15 mouse cellular contexts compared by ENCODE assay signal in genomic region chr1:153802691-153803090, GRCm38 (mm10). TPM values are rescaled to one million over a fixed set of nuclear protein-coding genes. Genes with fewer than 3 reads are reported as not detected.
DNase-seq lines count a peak whose midpoint lies in the region; ATAC-seq and TF ChIP-seq lines count a peak whose summit lies in the region.
"Had no signal": no experiment of that assay in that cellular context is flagged by ENCODE, and none has a peak within 500 bp of the region (broad histone marks: within the 10 kb centered on the region; RNA-seq: fewer than 3 reads in every experiment).

No protein-coding gene starts in this region.

- intact Hi-C loops in left cerebral cortex, postnatal 14 days (cut with DNase I) = no loop called here
- intact Hi-C loops in left cerebral cortex, postnatal 10 days (cut with DNase I) = no loop called here

- no peak overlapping the region for H3K27ac ChIP-seq in heart, embryonic 11.5 days (ENCODE audit: low read depth, low read length)
- H3K27ac ChIP-seq: layer of hippocampus, adult 2 months; liver, embryonic 14.5 days; midbrain, embryonic 10.5 days had no signal

- no peak overlapping the region for H3ac ChIP-seq in myocyte (ENCODE audit: control insufficient read depth, insufficient read length)

- no peak for TF ChIP-seq POLR2A in myocyte (IDR thresholded peaks at IDR 0.05; ENCODE audit: insufficient read length, low read depth)

- no peaks in the 10 kb centered on the region for H3K4me1 ChIP-seq in heart, embryonic 11.5 days (ENCODE audit: control insufficient read depth, insufficient read depth, low read length)

- H3K27me3 ChIP-seq in heart, embryonic 11.5 days (ENCODE audit: control insufficient read depth, insufficient read depth, low read length) = no peaks in the 10 kb centered on the region
- H3K27me3 ChIP-seq in myocyte (ENCODE audit: control insufficient read depth, insufficient read depth, insufficient read length) = peaks cover 4% of the 10 kb centered on the region

- H3K9me3 ChIP-seq in heart, embryonic 11.5 days (replicated peaks; ENCODE audit: control insufficient read depth, low read length) = no peaks in the 10 kb centered on the region
- H3K9me3 ChIP-seq: G1E; midbrain, embryonic 10.5 days had no signal

- no peaks in the 10 kb centered on the region for H3K36me3 ChIP-seq in heart, embryonic 11.5 days (ENCODE audit: control insufficient read depth, insufficient read depth, low read length)
- H3K36me3 ChIP-seq in myocyte (ENCODE audit: control insufficient read depth, insufficient read depth) = no peaks in the 10 kb centered on the region
- H3K36me3 ChIP-seq: G1E; midbrain, embryonic 10.5 days had no signal

- no peaks in the 10 kb centered on the region for H3K79me2 ChIP-seq in myocyte (ENCODE audit: control insufficient read depth, insufficient read depth)

- H3K4me2 ChIP-seq in heart, embryonic 11.5 days = no peak overlapping the region
- peak overlapping the region; percentile 24 for H3K4me2 ChIP-seq in myocyte (ENCODE audit: low read depth)

- no peak for ATAC-seq in heart, embryonic 11.5 days (replicated peaks; ENCODE audit: insufficient number of reproducible peaks, low FRiP score, low TSS enrichment)

- 82% methylated on average over 7 of the region's 7 CpGs for WGBS in heart, embryonic 11.5 days (ENCODE audit: insufficient replicate concordance)

- H3K4me3 ChIP-seq in heart, embryonic 11.5 days (ENCODE audit: low read depth, low read length) = no peak overlapping the region
- H3K4me3 ChIP-seq in myocyte = no peak overlapping the region
- H3K4me3 ChIP-seq: layer of hippocampus, adult 2 months; midbrain, embryonic 10.5 days had no signal

- H3K9ac ChIP-seq in heart, embryonic 11.5 days (ENCODE audit: low read depth, low read length) = no peak overlapping the region
- H3K9ac ChIP-seq: liver, embryonic 14.5 days had no signal

- peak; percentile 81 for DNase-seq in heart, adult 11 months
- peak; percentile 4 to 8 for DNase-seq in kidney, postnatal 36 days
- DNase-seq in kidney, adult 11 months = no peak
- DNase-seq in fibroblast of lung, adult 2 months (ENCODE audit: low read depth) = peak; percentile 37
- no peak for DNase-seq in left cerebral cortex, postnatal 14 days (ENCODE audit: low spot score in 2 of 2)
- DNase-seq in left cerebral cortex, postnatal 10 days (ENCODE audit: extremely low spot score in 1 of 2, low spot score in 2 of 2) = no peak
- DNase-seq: cerebellum, adult 9-10 months had no signal

TF ChIP-seq in myocyte, 11 proteins besides CTCF, POLR2A, EP300 and RAD21:
- no peak for TF ChIP-seq TCF12 (IDR thresholded peaks at IDR 0.05; ENCODE audit: insufficient read depth, poor library complexity, severe bottlenecking)
- no peak for TF ChIP-seq USF1 (IDR thresholded peaks at IDR 0.05; ENCODE audit: low read depth)
- no peak for TF ChIP-seq POLR2AphosphoS2 (IDR thresholded peaks at IDR 0.05; ENCODE audit: insufficient read length, low read depth)
- no peak for TF ChIP-seq E2F4 (IDR thresholded peaks at IDR 0.05; ENCODE audit: insufficient read depth)
- TF ChIP-seq MYOD1 (IDR thresholded peaks at IDR 0.05; ENCODE audit: control insufficient read depth in 1 of 3, insufficient read length in 2 of 3, low read depth in 2 of 3) = no peak
- TF ChIP-seq MAX (IDR thresholded peaks at IDR 0.05; ENCODE audit: low read depth) = no peak
- TF ChIP-seq SRF (IDR thresholded peaks at IDR 0.05; ENCODE audit: control insufficient read depth, insufficient read length, low read depth) = no peak
- no peak for TF ChIP-seq MYOG (IDR thresholded peaks at IDR 0.05; ENCODE audit: control insufficient read depth in 1 of 3, insufficient read depth in 1 of 3, insufficient read length in 2 of 3, low read depth in 2 of 3)
- no peak for TF ChIP-seq REST (IDR thresholded peaks at IDR 0.05; ENCODE audit: insufficient read depth, insufficient read length)

RNA-seq across cellular contexts. Expression of gene Rgsl1, which starts 41.3 kb away (rescaled TPM):
- not detected in 2 replicates for polyA plus RNA-seq in heart, embryonic 11.5 days (2014; fragmentation: Nextera tagmentation; extraction: Ambion mirVana)
- not detected for polyA plus RNA-seq in myocyte (2012; fragmentation: generic; extraction: Trizol)
- 1 to 10 TPM in 1 of 2 experiments, under 1 TPM in 1; 0.92 to 1.2 TPM for total RNA-seq in left cerebral cortex, postnatal 14 days (2021)
- total RNA-seq in left cerebral cortex, postnatal 10 days (2021) = 1 to 10 TPM in 1 of 2 experiments, under 1 TPM in 1; 0.81 to 1.1 TPM
- polyA plus RNA-seq: G1E; heart, embryonic 14.5 days; midbrain, embryonic 10.5 days; small intestine, adult 2 months had no signal

RNA-seq across cellular contexts. Expression of gene Rnasel, which starts 53.5 kb away (rescaled TPM):
- polyA plus RNA-seq in heart, embryonic 11.5 days (2014; fragmentation: Nextera tagmentation; extraction: Ambion mirVana) = 9.3 and 9.7 TPM in 2 replicates
- 0.11 TPM for polyA plus RNA-seq in myocyte (2012; fragmentation: generic; extraction: Trizol)
- total RNA-seq in left cerebral cortex, postnatal 14 days (2021) = 1 to 10 TPM; 7.6 to 8.3 TPM
- 10 to 100 TPM; 13.2 to 13.5 TPM for total RNA-seq in left cerebral cortex, postnatal 10 days (2021)

Comparison
In these comparisons a context has a peak if more than half of its experiments do, and no peak if none do; other contexts are left out.
1. DNase-seq: peak in heart, adult 11 months (single experiment), kidney, postnatal 36 days (2 of 2) and fibroblast of lung, adult 2 months (single experiment); none in kidney, adult 11 months (single experiment), left cerebral cortex, postnatal 14 days (0 of 2) and left cerebral cortex, postnatal 10 days (0 of 2).